Mouse (Mus musculus) small intestine, adult 2 months (tissue): ENCODE results near the gene Cela1. TPM values are rescaled to one million over a fixed set of nuclear protein-coding genes. Genes with fewer than 3 reads are reported as not detected.

ENCODE experiments used
- H3K27ac ChIP-seq: fragments of 200-500 bp; 2 replicates; pipeline ENCODE4 v1.5.1; 2012; ENCODE audit warnings: low read depth, low read length, control low read depth, inconsistent platforms; ENCODE audit not compliant: insufficient read depth
- H3K27me3 ChIP-seq: fragments of 200-500 bp; 2 replicates; pipeline ENCODE4 v1.6.1; 2012; ENCODE audit warnings: mild to moderate bottlenecking, moderate library complexity, low read length, inconsistent platforms; ENCODE audit not compliant: control insufficient read depth, insufficient read depth
- H3K36me3 ChIP-seq: fragments of 200-500 bp; 2 replicates; pipeline ENCODE4 v1.6.1; 2012; ENCODE audit warnings: mild to moderate bottlenecking, low read length, control low read depth, inconsistent platforms; ENCODE audit not compliant: control insufficient read depth, insufficient read depth
- H3K4me1 ChIP-seq: fragments of 200-500 bp; 2 replicates; pipeline ENCODE4 v1.6.1; 2012; ENCODE audit warnings: low read length, inconsistent platforms, mixed read lengths; ENCODE audit not compliant: control insufficient read depth, insufficient read depth, insufficient read length
- H3K4me3 ChIP-seq: fragments of 200-500 bp; 2 replicates; pipeline ENCODE4 v1.5.1; 2012; ENCODE audit warnings: low read depth, mild to moderate bottlenecking, control low read depth, inconsistent platforms, low read length, moderate library complexity
- CTCF ChIP-seq: fragments of 200-500 bp; IDR thresholded peaks from 2 replicates; pipeline ENCODE4 v1.5.1; 2012; ENCODE audit warnings: low read depth, mild to moderate bottlenecking, control low read depth, inconsistent platforms, low read length, moderate library complexity, mixed read lengths; ENCODE audit not compliant: insufficient replicate concordance, insufficient read length; ENCODE audit errors: extremely low read depth
- POLR2A ChIP-seq: fragments of 200-500 bp; IDR thresholded peaks from 2 replicates; pipeline ENCODE4 v1.6.1; 2012; ENCODE audit warnings: low read depth, mild to moderate bottlenecking, control low read depth, inconsistent platforms, low read length, moderate library complexity
- WGBS: fragments of 180-500 bp; shearing (Covaris S2); methylation state at CpG from one replicate; pipeline ENCODE4 v1.1.7; 2018; 5-methylcytosine and 5-hydroxymethylcytosine counted together
- polyA plus RNA-seq: library from polyadenylated mRNA; depleted of rRNA; stranded (reverse); fragments of >200 nt; gene quantifications from 2 replicates; pipeline ENCODE4 v1.2.3, GENCODE M21; 2012

The Cela1 gene
- polyA plus RNA-seq, 1 experiment = 55.9 TPM

DNA sequence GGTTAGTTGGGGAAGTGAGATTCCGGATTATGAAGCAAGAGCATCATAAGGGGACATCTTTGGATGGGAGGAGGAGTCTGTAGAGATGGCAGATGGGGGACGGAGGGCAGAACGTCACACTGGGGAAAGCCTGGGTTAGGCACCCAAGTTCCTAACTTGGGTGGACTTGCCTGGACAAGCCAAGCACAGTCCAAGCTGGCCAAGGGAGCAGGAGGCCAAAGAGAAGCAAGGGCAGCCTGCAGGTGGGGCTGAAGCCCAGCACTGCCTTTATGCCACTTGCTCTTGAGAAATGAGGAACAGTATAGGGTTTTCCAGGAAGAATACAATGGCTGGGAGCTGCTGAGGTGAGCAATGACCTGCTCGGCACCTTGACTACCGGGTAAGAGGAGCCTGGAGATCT, 31.5 kb upstream of the Cela1 start:
- Histone ChIP-seq H3K4me1 (peaks cover 17% of the 10 kb centered on the region), H3K27me3 (no peaks in the 10 kb centered on the region), H3K36me3 (peaks cover 49% of the 10 kb centered on the region), H3K27ac (no peak overlapping the region), H3K4me3 (no peak overlapping the region)
- TF ChIP-seq POLR2A (no peak), CTCF (no peak)
- WGBS = 96% methylated on average over 5 of the region's 5 CpGs

DNA sequence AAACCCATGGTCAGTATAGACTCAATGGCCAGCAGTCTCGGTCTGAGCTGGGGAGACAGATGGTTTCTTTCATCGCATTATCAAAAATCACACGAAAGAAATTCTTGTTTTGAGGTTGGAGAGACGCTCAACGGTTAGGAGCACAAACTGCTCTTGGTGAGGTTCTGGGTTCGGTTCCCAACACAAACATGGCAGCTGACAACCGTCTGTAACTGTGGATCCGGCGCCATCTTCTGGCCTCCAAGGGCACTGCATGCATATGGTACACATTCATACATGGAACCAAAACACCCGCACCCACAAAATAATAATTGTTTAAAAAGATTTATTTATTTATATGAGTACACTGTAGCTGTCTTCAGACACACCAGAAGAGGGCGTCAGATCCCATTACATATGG, 30.9 kb upstream of the Cela1 start:
- Histone ChIP-seq H3K4me3 (no peak overlapping the region), H3K27ac (no peak overlapping the region), H3K36me3 (peaks cover 53% of the 10 kb centered on the region), H3K4me1 (peaks cover 12% of the 10 kb centered on the region), H3K27me3 (no peaks in the 10 kb centered on the region)
- peak; percentile 57; the same call in 1 of the 2 replicates for TF ChIP-seq CTCF
- TF ChIP-seq POLR2A = no peak
- 86% methylated on average over 11 of the region's 11 CpGs for WGBS

DNA sequence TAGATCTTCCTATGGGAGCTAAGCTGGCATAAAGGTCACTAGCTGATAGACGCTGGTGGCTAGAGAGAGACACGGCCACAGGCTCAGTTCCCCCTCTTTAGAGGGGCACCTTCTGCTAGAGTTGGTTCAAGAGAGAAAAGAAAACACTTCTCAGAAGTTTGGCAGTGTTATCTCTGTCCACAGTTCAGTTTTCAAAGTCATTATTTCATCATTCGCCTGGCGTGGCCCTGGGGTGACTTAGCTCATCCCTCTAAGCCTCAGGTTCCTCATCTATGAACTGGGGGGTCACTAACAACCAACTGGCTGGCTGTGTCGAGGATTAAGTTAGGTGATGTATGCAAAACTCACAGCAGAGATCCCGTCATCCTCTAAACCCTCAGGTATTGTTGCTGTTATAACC, 30.2 kb upstream of the Cela1 start:
- peaks cover 8% of the 10 kb centered on the region; the same call in 1 of the 2 replicates for H3K4me1 ChIP-seq
- H3K27me3 ChIP-seq = no peaks in the 10 kb centered on the region
- 84% methylated on average over 6 of the region's 6 CpGs for WGBS
- TF ChIP-seq POLR2A (no peak), CTCF (no peak)
- H3K4me3 ChIP-seq = no peak overlapping the region
- no peak overlapping the region for H3K27ac ChIP-seq
- peaks cover 57% of the 10 kb centered on the region for H3K36me3 ChIP-seq

DNA sequence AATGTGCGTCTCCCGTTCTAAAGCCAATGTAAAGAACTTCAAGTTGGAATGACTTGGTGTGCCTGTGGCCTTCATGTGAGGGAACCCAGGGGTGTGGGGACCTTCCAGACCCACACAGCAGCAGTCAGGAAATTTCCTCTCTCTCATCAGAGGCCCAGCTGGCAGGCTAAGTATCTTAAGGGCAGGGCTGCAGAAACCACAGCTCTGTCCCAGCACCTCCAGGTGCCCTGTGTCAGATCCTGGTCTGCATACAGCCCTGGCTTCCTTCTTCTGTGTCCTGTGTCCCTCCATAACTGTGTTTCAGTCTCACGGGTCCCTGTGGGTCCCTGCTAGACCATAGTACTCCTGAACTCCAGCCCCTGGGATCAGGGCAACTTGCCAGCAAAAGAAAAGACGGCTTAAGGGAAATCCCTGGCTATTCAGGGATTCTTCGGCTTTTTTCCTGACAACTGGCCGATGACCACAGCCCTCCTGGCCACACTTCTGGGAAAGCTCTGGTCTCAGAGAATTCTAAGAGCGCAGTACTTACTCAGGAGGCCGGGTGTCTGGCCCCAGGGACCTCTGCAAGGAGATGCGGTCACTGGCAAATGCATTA, 27.8 kb upstream of the Cela1 start:
- Histone ChIP-seq H3K4me1 (no peaks in the 10 kb centered on the region), H3K36me3 (peaks cover 79% of the 10 kb centered on the region), H3K4me3 (no peak overlapping the region), H3K27me3 (no peaks in the 10 kb centered on the region), H3K27ac (no peak overlapping the region)
- TF ChIP-seq CTCF = no peak
- TF ChIP-seq POLR2A = no peak
- WGBS = 77% methylated on average over 9 of the region's 9 CpGs

DNA sequence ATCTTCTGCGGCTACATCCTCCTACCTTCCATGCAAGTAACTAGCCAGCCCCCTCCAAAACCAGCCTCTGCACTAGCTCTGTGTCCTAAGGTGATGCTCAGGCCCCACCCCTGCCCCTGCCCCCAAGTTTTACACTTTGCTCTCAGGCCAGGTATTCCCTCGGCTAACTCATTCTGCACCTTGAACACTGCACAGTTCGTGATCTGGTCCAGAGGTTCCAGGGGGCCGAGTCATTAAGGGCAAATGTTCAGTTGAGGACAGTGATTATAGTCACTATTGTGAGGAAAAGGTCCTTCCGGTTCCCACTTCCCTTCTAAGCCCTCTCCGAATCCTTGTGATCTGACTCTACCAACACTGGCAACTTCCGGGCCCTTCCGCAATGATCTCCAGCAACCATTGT, 26.7 kb upstream of the Cela1 start:
- Histone ChIP-seq H3K27ac (no peak overlapping the region), H3K4me1 (no peaks in the 10 kb centered on the region), H3K36me3 (peaks cover 78% of the 10 kb centered on the region), H3K4me3 (no peak overlapping the region), H3K27me3 (no peaks in the 10 kb centered on the region)
- 89% methylated on average over 8 of the region's 8 CpGs for WGBS
- TF ChIP-seq CTCF = no peak
- TF ChIP-seq POLR2A = no peak

DNA sequence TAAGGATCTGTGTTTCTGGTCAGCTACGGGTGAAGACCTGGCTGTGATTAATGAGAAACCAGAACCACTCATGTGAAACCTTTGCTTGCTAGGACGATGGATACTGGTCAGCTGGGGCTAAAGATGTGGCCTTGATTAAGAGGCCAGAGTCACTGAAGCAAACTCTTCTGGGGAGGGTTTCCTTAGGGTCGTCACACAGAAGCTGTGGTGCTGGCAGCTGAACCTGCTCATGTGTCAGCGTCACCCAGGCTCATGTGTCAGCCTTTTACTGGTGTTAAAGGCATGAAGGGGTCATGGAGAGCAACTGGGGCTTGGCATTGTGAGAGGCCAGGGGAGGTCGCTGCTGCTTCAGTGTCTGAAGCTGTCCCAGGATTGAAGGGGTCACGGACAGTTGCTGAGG, 23.1 kb upstream of the Cela1 start:
- TF ChIP-seq CTCF (no peak), POLR2A (no peak)
- H3K27ac ChIP-seq = no peak overlapping the region
- H3K4me3 ChIP-seq = no peak overlapping the region
- H3K36me3 ChIP-seq = peaks cover 59% of the 10 kb centered on the region
- no peaks in the 10 kb centered on the region for H3K27me3 ChIP-seq
- H3K4me1 ChIP-seq = no peaks in the 10 kb centered on the region
- 83% methylated on average over 6 of the region's 6 CpGs for WGBS

DNA sequence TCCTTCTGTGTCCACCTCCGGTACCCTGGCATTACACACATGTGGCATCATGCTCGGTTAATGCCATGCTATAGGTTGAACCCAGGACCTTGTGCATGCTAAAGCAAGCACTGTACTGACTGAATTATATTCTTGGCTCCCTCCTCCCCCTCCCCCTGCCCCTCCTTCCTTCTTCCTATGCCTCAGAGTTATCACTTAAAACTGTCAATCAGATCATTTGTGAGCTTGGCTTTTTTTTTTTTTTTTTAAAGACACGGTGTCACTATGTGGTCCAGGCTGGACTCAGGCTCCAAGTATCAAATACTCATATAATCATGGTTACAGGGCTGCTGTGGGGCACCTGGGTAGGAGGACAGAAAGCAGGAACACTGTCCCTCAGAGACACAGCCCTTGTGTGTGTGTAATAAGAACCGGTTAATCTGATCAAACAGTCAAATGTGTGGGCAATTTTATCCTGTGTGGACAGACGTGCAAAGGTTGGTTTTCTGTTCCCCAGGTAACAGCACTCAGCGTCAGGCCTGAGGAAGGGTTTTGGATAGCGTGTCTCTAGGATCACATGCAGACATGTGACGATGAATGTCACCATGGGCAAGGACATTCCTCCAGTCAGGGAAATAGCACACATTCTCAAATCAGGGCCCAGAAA, 20.8 kb upstream of the Cela1 start:
- Histone ChIP-seq H3K36me3 (peaks cover 52% of the 10 kb centered on the region), H3K4me1 (no peaks in the 10 kb centered on the region; the same call in 1 of the 2 replicates), H3K27ac (no peak overlapping the region), H3K4me3 (no peak overlapping the region), H3K27me3 (no peaks in the 10 kb centered on the region)
- 53% methylated on average over 8 of the region's 8 CpGs for WGBS
- TF ChIP-seq POLR2A (no peak), CTCF (no peak)

DNA sequence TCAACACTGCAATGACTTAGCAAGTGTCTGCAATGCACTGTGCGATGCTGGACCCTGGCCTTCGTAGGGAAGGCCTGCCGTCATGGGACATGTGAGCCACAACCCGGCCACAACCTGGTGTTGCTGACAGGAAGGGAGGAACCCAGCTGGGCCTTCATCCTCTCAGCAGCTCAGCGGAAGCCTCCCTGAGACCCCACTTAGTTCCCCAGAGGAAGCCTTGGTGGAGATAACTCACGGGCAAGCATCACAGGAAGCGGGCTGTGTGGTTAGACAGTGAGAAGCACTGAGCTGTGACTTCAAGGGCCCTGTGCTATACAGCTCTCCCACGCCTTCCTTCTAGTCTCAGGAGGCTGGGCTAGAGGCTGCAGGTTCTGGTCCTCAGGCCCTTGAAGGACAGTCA, 18.5 kb upstream of the Cela1 start:
- H3K4me3 ChIP-seq = no peak overlapping the region
- H3K36me3 ChIP-seq = peaks cover 51% of the 10 kb centered on the region
- no peak for TF ChIP-seq CTCF
- TF ChIP-seq POLR2A = no peak
- no peaks in the 10 kb centered on the region for H3K27me3 ChIP-seq
- WGBS = 86% methylated on average over 8 of the region's 8 CpGs
- peak overlapping the region; percentile 7; the same call in 1 of the 2 replicates for H3K27ac ChIP-seq
- H3K4me1 ChIP-seq = no peaks in the 10 kb centered on the region; the same call in 1 of the 2 replicates
